Mouse (Mus musculus): ENCODE measurements around the gene D8Ertd738e.
"Not testable (repeated sequence)": the region's sequence is repeated elsewhere in the genome, so short reads cannot be mapped to it uniquely, and the experiment has no call there.

D8Ertd738e gene

DNA sequence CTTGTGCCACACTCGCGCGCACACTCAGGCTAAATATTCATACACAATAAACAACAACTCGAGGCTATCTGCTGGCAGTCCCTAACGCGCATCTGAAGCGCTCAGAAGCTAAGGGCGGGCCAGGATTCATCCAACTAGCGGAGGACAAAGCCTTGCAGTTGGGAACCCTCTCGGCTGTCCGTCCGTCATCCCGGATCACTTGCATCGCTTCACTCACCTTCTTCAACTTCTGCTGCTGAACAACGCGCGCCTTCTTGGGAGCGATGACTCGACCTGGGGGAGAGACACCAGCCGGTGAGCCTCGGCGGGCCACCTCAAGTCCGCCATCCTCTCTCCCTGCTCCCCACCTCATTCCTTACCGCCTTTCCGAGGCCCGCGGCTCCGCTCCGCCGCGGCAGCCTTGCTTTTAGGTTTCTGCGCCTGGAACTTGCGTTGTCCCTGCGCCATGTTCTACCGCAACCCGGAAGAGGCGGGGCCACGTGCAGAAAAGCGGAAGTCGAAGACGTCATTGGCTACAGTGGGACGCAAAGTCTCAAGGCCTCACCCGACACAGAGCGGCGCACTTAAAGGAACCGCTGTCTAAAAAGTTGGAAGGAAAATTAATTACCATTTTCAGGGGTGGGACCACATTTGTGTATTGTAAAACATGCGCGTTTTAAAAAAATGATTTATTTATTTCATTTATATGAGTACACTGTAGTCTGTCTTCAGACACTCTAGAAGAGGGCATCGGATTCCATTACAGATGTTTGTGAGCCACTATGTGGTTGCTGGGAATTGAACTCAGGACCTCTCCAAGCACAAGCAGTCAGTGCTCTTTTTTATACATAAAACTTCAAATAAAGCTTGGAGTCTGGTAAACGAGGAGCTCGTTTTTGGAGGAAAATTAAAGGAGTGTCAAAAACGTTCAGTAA lies at the start of gene D8Ertd738e:
Gene D8Ertd738e, minus strand, starts transcription at position 463 of the 914 bp plus-strand sequence.
- in situ Hi-C loops (cut with MboI, MseI): no loop called here

DNA sequence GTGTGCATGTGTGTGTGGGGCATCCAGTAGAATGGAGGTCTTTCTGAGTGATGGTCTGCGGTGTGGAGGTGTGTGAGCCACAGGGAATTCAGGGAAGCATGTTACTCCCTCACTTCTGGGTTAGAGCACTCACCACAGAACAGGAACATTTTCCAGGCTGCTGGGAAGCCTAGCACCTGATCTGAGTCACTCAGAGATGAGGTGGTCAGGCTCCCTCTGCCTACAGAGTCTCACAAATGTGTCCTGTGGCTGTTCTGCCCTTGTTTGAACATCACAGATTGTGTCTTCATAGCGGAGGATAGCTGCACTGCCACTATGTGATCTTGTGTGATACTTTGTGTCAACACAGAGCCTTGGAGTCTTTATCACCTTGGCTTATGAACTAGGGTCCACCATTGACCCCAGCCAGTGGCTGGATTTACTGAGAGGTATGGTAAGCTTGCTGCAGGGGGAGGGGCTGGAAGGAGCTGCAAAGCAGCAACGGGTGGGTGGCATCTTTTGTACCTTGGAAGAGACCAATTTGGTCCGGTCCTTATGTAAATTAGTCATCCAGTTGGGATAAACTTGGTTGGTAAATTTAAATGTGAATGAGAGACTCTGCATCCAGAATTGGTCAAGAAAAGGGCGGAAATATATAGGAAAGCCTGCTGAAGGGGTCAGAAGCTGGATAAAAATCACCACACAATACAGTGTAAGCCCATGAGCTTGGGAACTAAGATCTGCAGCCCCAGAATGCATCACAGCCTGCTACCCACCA lies 47.7 kb upstream of the D8Ertd738e start:
- in situ Hi-C loops (cut with MboI, MseI): no loop called here

DNA sequence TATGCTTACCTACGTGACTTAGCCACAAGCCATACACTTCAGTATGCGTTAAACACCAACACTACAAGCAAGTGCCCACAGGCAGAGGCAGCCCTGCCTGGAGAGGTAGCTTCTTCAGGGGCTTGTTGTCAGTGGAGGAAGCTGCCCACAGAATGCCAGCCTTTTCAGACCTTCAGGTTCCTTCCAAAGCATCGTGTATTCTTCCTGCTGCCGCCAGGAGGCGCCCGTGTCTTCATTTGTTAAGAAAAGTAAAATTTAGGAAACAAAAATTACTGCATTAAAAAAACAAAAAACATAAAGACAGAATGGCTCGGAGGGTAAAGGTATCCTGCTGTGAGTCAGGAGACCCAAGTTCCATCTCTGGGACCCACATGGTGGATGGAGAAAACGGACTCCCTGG lies 42.2 kb upstream of the D8Ertd738e start:
- in situ Hi-C loops (cut with MboI, MseI): loop anchor here (5.0 kb wide), 1 partner anchor 71 kb away; no protein-coding TSS in a partner anchor

DNA sequence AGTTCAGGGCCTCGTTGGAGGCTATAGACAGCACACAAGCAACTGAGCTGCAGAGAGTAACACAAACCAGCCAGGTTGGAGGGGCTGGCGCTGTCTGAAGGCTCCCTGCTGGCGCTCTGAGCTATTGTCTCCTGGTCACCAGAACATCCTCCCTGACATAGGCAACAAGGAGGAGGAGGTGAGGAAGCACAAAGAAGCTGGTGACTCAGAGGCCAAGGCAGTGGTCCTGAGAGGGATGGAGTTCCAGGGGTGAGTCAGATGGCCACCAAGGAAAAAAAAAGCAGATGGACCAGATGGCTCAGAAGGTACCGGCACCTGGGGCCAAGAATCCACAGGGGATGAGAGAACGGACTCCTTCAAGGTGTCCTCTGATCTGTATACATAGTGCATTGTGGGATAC lies 41.6 kb upstream of the D8Ertd738e start:
- in situ Hi-C loops (cut with MboI, MseI): loop anchor here (5.0 kb wide), 1 partner anchor 71 kb away; no protein-coding TSS in a partner anchor

DNA sequence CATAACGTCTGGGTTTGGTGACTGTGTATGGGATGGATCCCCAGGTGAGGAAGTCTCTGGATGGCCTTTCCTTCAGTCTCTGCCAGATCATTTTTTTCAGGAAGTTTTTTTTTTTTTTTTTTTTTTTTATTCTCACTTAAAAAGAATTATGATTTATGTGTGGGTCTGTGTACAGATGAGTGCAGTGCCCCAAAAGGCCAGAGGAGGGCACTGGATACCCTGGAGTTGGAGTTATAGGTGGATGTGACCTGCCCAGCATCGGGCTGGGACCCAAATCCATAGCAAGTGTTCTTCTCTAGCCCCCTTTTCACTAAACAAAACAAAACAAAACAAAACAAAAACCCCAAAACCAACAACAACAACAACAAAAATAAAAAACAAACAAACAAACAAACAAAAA lies 39.4 kb upstream of the D8Ertd738e start:
- in situ Hi-C loops (cut with MboI, MseI): no loop called here

DNA sequence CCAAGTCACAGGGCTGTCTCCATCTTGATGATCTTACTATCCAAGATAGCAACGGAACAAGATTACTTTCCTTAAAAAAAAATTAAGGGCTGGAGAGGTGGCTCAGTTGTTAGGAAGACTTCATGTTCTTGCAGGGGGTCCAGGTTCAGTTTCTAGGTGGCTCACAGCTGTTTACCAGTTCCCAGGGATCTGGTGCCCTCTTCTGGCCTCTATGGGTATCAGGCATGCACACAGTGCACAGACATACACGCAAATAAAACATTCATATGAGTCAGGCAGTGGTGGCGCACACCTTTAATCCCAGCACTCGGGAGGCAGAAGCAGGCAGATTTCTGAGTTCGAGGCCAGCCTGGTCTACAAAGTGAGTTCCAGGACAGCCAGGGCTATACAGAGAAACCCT lies 36.1 kb upstream of the D8Ertd738e start:
- in situ Hi-C loops (cut with MboI, MseI): not testable (repeated sequence)

DNA sequence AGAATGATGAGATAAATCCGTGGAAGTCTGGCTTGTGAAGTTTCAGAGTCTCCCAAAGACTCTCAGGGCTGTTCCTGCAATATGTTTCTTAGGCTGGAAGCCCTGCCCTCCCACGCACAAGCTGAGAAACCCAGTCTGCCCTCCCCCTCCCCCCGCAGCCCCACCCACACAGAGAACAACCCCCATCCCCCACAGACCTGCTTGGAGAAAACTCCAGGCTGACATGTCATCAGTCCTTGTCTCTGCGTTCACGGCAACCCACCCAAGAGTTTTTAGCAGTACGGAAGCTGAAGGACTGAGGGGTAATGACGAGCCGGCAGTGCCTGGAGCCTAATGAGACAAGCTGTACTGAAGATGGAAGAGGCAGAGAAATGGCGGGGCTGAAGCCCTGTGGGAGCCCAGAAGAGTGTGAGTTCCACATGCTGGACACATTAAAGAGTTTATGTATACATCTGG lies 35.1 kb upstream of the D8Ertd738e start:
- in situ Hi-C loops (cut with MboI, MseI): no loop called here

DNA sequence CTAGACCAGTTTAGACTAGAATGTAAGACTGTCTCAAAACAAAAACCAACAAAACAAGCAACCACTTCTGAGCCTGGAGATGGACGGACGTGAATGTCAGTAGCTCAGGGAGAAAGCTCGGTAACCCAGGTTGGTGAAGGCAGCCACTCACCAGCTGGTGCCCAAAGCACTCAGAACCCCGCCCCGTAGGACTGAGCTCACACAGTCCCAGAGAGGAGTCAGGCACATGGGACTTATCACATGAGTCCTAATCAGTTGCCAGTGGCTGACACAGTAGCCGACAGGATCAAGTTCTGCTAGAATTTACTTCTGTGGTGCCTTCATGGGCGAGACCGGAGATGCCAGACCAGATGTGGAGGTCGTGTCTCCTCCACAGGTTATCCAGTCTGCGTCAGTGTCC lies 31.3 kb upstream of the D8Ertd738e start:
- in situ Hi-C loops (cut with MboI, MseI): no loop called here

DNA sequence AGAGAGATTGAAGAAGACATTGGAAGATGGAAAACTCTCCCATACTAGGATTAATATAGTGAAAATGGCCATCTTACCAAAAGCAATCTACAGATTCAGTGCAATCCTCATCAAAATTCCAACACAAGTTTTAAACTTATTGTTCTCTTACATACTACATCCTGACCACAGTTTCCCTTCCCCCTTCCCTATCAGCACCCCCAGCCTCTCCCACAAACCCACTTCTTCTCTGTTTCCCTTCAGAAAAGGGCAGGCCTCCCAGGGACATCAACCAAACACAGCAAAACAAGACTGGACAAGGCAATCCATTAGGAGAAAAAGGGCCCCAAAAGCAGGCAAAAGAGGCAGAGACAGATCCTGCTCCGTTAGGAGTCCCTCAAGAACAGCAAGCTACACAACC lies 26.9 kb upstream of the D8Ertd738e start:
- in situ Hi-C loops (cut with MboI, MseI): no loop called here

DNA sequence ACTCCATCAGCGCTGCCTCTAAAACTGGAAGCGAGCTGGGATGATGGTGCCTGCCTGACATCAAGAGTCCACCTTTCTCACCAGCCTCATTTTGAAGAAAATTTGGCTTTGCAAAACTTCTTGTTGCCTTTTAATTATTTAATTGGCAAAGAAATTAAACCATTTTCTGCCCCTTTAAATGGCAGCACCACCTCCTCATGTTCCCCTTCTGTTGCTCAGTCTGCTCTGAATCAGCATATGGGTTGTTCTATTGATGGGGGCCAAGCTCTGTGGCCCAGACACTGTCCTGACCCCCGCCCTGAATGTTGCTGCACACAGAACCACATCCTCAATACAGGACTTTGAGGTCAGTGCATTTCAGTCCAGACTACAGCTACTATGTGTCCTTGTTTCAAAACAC lies 24.4 kb upstream of the D8Ertd738e start:
- in situ Hi-C loops (cut with MboI, MseI): no loop called here

DNA sequence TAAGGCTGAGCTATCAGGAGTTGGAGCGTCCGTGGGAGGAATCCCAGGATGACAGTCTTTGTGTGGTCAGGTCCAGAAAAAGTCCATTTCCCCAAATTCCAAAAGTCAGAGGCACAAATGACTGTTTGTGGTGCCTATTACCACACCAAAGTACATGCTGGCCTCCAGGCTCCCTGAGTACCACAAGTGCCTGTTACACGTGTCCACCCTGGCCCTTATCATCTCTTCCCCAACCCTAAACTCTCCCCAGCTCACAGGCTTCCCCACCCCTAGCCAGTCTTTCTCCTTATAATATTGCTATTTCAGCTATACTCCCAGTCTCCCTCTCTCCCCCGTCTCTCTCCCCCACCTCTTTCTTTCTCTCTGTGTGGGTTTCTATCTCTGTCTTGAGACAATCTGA lies 22.8 kb upstream of the D8Ertd738e start:
- in situ Hi-C loops (cut with MboI, MseI): no loop called here

DNA sequence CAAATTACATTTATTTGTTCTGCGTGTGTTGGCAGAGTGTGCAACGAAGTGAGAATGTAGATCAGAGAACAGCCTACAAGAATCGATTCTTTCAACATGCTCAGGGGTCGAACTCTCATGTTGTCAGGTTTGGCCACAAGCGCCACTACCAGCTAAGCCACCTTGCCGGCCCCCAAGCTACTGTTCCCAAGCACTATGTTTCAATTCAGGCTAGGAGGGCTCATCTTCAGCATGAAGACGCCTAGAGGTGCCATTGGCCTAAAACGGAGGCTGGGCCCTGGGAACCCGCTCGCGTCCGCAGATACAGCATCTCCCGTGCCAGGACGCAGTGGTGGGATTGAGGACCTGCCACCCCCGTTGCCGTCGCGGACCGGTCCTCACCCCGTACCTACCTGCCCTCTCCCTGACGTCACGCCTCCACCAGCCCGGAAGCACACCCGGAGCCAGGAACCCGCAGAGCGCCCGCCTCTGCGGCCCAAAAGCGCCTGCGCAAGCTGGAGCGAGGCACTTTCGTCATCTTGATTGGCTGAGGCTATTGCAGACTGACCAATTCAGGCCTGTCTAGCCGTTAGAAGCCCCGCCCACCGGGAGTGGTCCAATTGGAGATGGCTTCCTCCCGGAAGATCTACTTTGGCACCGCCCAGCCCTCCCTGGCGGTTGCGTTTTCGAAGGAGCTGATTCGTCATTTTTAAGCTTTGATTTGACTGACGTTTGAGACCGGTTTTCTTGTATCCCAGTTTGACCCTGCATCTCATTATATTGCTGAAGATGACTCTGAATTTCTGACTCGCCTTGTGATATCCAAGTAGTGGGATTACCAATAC lies 20.6 kb upstream of the D8Ertd738e start, which contains the start of gene Ccdc130:
Gene Ccdc130, minus strand, starts transcription at position 431 of the 824 bp plus-strand sequence.
- in situ Hi-C loops (cut with MboI, MseI): no loop called here

DNA sequence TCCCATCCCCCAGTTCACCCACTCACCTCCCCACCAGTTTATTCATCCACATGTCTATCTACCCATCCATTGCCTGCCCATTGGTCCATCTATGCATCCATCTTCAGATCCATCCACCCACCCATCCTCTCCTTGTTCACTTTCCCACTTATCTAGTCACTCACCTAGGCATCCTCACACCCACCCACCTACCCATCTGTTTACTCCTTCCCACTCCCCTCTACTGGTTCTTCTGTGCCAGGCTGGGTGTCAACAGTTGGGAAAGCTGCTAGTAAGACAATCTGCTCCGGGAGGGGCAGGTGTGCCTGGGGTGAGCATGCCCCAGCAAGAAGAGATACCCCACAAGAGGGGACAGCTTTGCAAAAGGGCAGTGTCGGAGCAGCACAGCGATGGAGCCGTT lies 11.6 kb upstream of the D8Ertd738e start:
- in situ Hi-C loops (cut with MboI, MseI): no loop called here

DNA sequence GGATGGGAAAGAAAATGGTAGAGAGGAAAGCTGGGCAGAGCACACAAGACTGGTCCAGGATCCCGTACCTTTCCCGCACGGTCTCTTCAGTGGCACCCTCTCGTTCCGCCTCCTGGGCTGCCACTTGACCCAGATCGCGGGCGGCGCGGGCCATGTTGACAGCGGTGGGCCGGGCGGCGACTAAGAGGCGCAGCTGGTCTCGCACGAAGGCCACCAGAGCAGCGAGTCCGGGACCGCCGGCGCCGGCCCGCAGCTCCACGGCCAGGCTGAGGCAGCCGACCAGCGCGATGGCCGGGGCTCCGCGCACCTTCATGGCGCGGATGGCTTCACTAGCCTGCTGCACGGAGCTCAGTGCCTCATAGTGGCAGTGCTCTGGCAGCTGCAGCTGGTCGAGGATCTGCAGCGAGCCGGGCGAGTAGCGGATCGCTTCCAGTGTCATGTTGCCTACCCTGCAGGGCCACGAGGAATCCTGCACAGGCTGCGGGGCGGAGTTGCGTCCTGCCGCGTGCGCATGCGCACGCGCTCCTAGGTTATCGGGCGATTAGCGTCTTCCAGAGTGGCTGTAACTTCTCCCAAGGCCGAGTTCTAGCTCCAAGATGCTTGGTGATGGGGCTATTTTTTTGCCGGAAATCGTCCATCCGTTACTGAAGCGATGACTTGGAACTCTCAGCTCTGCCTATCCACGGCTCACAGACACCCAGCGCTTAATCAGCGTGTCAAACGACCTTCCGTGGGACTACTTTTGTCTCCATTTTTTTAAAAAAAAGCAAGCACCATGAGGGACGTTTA lies 7.5 kb upstream of the D8Ertd738e start, which contains the start of gene Mri1:
Gene Mri1, minus strand, starts transcription at position 505 of the 789 bp plus-strand sequence.
- in situ Hi-C loops (cut with MboI, MseI): no loop called here

DNA sequence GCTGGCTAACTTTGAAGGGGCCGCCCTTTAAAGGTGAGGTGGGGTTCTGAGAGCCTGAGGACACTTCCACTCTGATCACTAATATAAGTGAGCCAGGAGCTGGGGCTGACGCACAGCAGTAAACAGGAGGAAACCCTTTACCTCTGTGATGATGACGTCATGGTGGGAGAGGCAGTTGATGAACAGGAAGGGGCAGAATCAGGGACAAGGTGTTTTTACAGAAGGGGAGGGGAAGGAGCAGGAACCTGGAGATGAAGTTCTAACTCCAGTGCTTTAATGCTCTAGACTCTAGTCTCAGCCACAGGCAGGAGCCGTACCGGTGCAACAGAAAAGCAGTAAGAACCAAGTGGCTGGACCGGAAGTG lies 6.9 kb upstream of the D8Ertd738e start:
- in situ Hi-C loops (cut with MboI, MseI): no loop called here

DNA sequence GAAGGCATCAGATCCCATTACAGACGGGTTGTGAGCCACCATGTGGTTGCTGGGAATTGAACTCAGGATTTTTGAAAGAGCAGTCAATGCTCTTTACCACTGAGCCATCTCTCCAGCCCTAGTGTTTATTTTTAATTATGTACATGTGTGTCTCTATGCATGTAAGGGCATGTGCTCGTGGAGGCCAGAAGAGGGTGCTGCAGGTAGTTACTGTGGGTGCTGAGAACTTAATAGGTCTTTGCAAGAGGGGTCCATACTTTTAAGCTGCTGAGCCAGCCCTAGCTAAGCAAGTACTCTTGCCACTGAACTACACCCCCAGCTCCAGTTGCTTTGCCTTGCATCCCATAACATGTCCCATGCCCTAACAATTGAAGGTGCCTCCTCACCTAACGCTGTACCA lies 6.3 kb upstream of the D8Ertd738e start:
- in situ Hi-C loops (cut with MboI, MseI): no loop called here

DNA sequence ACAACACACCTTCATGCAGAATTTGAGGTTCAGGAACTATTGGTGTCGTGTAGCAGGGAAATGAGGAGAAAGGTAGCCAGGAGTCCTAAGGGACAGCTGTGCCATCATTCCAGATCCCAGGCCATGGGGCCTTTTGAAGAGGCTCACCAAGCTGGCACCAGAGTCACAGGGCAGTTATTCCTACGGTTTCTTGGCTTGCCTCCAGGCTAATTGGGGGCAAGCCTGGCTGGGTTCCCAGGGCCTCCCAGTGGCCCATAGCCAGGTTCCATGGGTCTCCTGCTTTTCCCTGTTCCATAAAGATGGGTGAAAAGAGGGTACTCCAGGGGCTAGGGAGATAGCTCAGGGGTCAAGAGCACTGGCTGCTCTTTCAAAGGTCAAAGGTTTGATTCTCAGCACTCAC lies 7.7 kb downstream of the D8Ertd738e start:
- in situ Hi-C loops (cut with MboI, MseI): no loop called here

DNA sequence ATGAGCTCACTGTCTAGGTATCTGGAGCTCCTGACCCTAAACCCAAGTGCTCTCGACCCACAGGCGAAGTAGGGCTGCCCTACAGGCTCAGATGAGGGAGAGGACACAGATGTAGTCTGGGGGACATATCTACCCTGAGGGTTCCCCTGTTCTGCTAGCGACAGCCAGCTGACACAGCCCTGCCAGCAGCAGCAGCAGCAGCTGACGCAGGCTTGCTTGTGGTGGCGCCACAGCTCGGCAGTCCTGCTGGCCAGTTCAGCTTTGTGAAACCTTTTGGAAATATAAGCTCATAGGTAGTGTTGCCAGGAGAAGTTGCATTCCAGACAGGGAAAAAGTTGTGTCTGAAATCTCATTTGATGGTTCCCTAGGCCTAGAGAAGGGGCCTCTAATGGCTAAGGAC lies 8.4 kb downstream of the D8Ertd738e start:
- in situ Hi-C loops (cut with MboI, MseI): no loop called here

DNA sequence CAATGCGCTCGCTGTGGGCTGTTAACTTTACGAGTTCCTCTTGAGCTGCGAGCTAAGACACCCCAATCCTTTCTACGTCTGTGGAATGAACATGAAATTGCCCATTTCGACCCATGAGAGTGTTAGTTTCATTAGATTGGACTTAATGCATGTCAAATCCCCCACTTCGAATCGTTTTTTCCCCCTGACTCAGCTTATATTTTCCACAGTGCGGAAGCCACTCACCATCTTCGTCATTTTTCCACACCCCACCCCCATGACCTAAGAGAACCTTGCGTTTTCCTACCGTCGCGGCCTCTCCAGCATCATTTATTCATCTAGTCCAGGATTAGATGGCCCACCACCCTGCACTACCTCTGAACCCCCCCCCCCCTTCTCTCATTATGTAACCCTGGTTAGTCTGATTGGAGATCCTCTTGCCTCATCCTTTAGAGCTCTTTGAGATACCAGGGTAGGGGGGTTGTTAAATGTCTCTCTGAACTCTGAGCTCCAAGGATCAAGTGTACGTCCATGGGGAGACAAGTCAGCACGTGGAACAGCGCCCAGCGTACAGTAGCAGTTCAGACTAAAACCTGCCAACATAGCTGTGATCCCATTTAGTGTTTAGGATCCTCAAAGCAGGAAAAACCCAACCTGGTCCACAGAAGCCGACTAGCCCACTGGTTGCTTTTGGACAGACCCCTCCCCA lies 11.8 kb downstream of the D8Ertd738e start:
- in situ Hi-C loops (cut with MboI, MseI): no loop called here

DNA sequence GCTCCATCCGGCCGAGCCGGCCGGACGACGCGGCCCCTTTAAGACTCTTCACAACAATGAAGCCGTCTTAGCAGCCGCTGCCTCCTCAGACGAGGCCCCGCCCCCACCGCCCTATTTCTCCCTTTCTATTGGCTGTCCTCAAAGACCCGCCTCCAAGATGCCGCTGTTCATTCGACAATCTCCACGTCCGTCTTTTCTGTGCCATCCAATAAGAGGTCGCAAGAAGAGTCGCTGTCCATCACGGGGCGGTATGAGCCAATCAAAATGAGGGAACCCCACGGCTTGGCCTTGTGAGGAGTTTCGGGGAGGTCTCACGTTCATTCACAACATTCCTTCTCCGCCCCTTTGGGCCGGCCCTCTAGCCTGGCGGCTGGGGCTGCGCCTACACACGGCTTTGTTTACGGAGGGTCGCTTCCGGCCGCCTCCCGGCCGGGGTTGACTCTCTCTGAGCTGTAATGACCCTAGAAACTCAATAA lies 12.5 kb downstream of the D8Ertd738e start, which contains the start of gene Zswim4:
Gene Zswim4, minus strand, starts transcription at position 58 of the 476 bp plus-strand sequence.
- in situ Hi-C loops (cut with MboI, MseI): no loop called here

Measured in T-helper 2 cell (primary cell).